Mouse (Mus musculus) limb, embryonic 13.5 days (tissue): ENCODE measurements around the gene Rap1b. TPM values are rescaled to one million over a fixed set of nuclear protein-coding genes. Genes with fewer than 3 reads are reported as not detected.

Experiments used
- ATAC-seq: fragments of 200-750 bp; cut with Nextera tagmentation; 2 replicates; pipeline ENCODE4 v1.8.0; 2017; ENCODE audit warnings: low read depth, moderate number of reproducible peaks, moderate TSS enrichment; ENCODE audit not compliant: low FRiP score
- H3K27ac ChIP-seq: fragments of 300-500 bp; sonication (generic); 2 replicates; pipeline ENCODE4 v1.5.1; 2015; ENCODE audit warnings: inconsistent platforms, mild to moderate bottlenecking, moderate library complexity
- H3K27me3 ChIP-seq: fragments of 300-500 bp; sonication (generic); 2 replicates; pipeline ENCODE4 v1.6.1; 2015; ENCODE audit warnings: mild to moderate bottlenecking, inconsistent platforms
- H3K36me3 ChIP-seq: fragments of 300-500 bp; sonication (generic); 2 replicates; pipeline ENCODE4 v1.6.1; 2015; ENCODE audit warnings: inconsistent platforms, mild to moderate bottlenecking, moderate library complexity
- H3K4me1 ChIP-seq: fragments of 300-500 bp; sonication (generic); 2 replicates; pipeline ENCODE4 v1.6.1; 2015; ENCODE audit warnings: inconsistent platforms
- H3K4me2 ChIP-seq: fragments of 300-500 bp; sonication (generic); replicated peaks from 2 replicates; pipeline ENCODE4 v1.6.1; 2015; ENCODE audit warnings: inconsistent platforms, mild to moderate bottlenecking, moderate library complexity
- H3K4me3 ChIP-seq: fragments of 300-500 bp; sonication (generic); 2 replicates; pipeline ENCODE4 v1.5.1; 2015; ENCODE audit warnings: moderate library complexity, mild to moderate bottlenecking, inconsistent platforms
- H3K9ac ChIP-seq: fragments of 300-500 bp; sonication (generic); 2 replicates; pipeline ENCODE4 v1.6.1; 2015; ENCODE audit warnings: mild to moderate bottlenecking, inconsistent platforms
- H3K9me3 ChIP-seq: fragments of 300-500 bp; sonication (generic); 2 replicates; pipeline ENCODE4 v1.6.1; 2016; ENCODE audit warnings: inconsistent platforms
- WGBS: fragments of 180-500 bp; shearing (Covaris S2); methylation state at CpG from one replicate; pipeline ENCODE4 v1.1.7; 2015; 5-methylcytosine and 5-hydroxymethylcytosine counted together
- polyA plus RNA-seq: library from polyadenylated mRNA; unstranded; fragments of >200 nt; fragmentation: Nextera tagmentation; extraction: Ambion mirVana; gene quantifications from 2 replicates; pipeline ENCODE4 v1.2.1, GENCODE M21; 2015

Rap1b gene
- polyA plus RNA-seq, 1 experiment from 2014 or later, result 173 TPM

- Histone ChIP-seq H3K4me2 (no peak overlapping the region), H3K36me3 (peaks cover 86% of the 10 kb centered on the region), H3K9ac (no peak overlapping the region), H3K9me3 (no peaks in the 10 kb centered on the region), H3K4me1 (no peaks in the 10 kb centered on the region), H3K27ac (no peak overlapping the region), H3K27me3 (no peaks in the 10 kb centered on the region), H3K4me3 (no peak overlapping the region)
- no peak for ATAC-seq
- 93% methylated on average over 17 of the region's 17 CpGs for WGBS
Observed at GRCm38 (mm10) chr10:117772364-117773105, 73.3 kb downstream of the Rap1b start.

GRCm38 (mm10) chr10:117771131-117771510, 74.7 kb downstream of the Rap1b start:
- no peak for ATAC-seq

DNA sequence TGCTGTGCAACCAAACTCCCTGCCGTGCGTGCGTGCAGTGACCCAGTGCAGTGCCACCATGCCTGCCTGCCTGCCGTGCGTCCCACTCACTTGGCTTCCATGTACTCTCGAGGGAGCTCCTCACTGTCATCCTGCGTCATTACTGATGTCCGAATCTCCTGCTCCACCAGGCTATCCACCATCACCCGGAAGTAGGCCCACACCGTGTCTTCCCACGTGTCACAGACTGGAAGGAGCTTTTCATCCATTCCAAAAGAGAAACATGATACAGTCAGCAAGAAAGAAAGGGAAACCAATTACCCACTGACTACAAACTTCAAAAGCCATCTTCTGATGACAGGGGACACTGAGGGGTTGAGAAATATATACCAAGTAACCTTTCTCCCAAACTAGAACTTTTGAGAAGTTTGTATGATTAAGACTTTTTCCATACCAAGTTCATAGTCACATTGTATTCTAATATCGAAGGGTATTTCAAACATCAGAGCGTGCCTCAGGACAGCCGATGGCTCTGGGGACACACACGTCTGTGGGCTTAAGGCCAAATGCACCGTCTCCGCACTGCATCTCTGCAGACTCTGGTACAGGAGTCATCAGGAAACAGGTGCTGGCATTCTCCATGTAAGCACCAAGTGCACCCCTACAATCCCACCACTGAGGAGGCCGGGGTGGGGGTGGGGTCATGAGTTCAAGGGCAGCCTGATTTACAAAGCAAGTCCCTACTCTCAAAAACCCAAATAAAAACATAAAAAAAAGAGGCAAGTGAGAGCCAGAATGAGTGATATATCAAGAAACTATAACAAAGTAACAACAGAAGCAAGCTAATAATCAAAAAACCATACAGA, 75.3 kb downstream of the Rap1b start:
- Histone ChIP-seq H3K36me3 (peaks cover 85% of the 10 kb centered on the region), H3K4me3 (no peak overlapping the region), H3K9me3 (no peaks in the 10 kb centered on the region), H3K9ac (no peak overlapping the region), H3K27me3 (no peaks in the 10 kb centered on the region), H3K4me1 (no peaks in the 10 kb centered on the region), H3K27ac (no peak overlapping the region), H3K4me2 (no peak overlapping the region)
- WGBS, result 92% methylated on average over 18 of the region's 18 CpGs
- ATAC-seq, result no peak

More at GRCm38 (mm10) chr10:117771131-117771510, 74.7 kb downstream of the Rap1b start:
- H3K4me1 ChIP-seq, result no peaks in the 10 kb centered on the region
- 95% methylated on average over 10 of the region's 10 CpGs for WGBS
- no peak overlapping the region for H3K9ac ChIP-seq
- H3K27ac ChIP-seq, result no peak overlapping the region
- no peaks in the 10 kb centered on the region for H3K9me3 ChIP-seq
- no peak overlapping the region for H3K4me3 ChIP-seq
- no peaks in the 10 kb centered on the region for H3K27me3 ChIP-seq
- no peak overlapping the region for H3K4me2 ChIP-seq
- H3K36me3 ChIP-seq, result peaks cover 84% of the 10 kb centered on the region

DNA sequence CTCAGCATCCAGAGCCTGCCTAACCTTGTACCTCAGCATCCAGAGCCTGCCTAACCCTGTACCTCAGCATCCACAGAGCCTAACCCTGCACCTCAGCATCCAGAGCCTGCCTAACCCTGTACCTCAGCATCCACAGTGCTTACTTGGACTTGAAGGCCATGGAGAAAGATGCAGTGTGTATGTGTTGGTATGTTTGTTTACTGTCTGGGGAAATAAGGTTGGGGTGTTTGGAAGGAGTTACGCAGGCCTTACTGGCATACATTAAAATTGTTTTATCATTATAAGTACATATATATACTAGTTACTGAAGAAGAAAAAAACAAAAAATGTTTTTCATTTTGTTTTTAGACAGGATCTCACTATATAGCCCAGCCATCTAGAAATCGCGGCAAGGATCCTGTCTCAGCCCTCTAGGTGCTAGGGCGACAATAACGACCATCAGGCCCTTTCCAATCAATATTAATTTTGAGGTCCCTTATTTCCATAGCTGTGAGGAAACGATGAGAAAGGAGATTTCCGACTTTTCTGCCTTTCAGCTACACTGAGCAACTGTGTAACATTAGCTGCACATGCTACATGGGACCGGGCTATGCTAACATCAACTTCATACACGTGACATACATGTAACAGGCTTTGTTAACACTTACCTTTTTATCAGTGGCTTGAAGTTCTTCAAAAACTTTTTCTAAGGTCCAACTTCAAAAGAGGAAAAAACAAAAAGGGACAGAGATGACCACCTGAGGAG, 76.1 kb downstream of the Rap1b start:
- H3K9me3 ChIP-seq, result no peaks in the 10 kb centered on the region
- no peaks in the 10 kb centered on the region for H3K4me1 ChIP-seq
- no peak for ATAC-seq
- 92% methylated on average over 9 of the region's 9 CpGs for WGBS
- no peaks in the 10 kb centered on the region for H3K27me3 ChIP-seq
- no peak overlapping the region for H3K9ac ChIP-seq
- no peak overlapping the region for H3K4me2 ChIP-seq
- peaks cover 86% of the 10 kb centered on the region for H3K36me3 ChIP-seq
- H3K27ac ChIP-seq, result no peak overlapping the region
- no peak overlapping the region for H3K4me3 ChIP-seq

DNA sequence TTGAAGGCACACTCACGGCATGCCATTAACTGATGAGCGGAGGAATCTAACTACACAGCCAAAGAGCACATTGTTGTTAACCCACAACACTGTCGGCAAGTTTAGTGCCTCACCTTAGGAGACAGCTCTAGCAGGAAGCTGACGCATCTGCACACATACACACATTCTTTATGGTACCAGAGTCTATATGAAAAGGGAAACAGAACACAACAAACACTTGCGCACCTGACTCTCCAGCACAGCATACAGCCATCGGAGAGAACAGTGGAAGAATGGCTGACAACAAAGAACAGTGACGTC, 77.7 kb downstream of the Rap1b start:
- Histone ChIP-seq H3K9me3 (no peaks in the 10 kb centered on the region), H3K4me3 (no peak overlapping the region), H3K36me3 (peaks cover 83% of the 10 kb centered on the region)

DNA sequence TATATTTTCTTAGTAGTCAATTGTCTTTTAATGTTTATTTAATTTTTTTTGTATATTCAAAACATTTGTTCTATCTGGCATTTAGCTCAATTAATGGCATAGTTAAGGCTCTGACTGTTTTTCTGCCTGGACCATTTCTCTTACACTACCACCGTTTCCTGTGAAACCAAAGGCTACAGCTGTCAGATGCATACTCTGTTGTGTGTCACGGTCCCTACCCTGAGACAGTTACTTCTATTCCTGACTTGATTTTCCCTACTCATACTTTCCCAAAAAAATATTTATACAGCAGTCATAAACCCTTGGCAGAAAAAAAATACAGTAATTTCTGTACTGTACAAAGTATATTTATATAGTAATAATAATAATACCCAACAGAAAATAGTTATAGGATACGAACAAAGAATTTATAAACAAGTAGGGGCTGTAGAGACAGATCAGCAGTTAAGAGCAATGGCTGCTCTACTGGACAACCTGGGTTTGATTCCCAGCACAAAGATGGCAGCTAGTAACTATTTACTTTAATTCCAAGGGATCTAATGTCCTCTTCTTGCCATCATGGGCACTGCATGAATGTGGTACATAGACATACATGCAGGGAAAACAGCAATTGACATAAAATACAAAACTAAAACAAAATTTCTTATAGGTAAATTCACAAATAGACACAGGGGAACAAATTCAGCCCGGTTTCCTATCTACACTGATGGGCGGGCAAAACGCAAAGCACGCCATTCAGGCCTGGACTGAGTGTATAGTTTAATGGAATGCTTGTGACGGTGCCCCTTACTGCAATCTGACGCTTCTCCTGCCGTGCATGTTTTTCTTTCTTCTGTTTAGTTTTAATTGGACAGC, 78.3 kb downstream of the Rap1b start:
- Histone ChIP-seq H3K4me2 (no peak overlapping the region), H3K27ac (no peak overlapping the region), H3K27me3 (no peaks in the 10 kb centered on the region), H3K9ac (no peak overlapping the region), H3K9me3 (no peaks in the 10 kb centered on the region), H3K36me3 (peaks cover 83% of the 10 kb centered on the region), H3K4me3 (no peak overlapping the region), H3K4me1 (no peaks in the 10 kb centered on the region)
- no peak for ATAC-seq
- WGBS, result 89% methylated on average over 10 of the region's 10 CpGs

More for the DNA sequence above, 77.7 kb downstream of the Rap1b start:
- 91% methylated on average over 7 of the region's 7 CpGs for WGBS
- no peaks in the 10 kb centered on the region for H3K4me1 ChIP-seq
- no peak overlapping the region for H3K9ac ChIP-seq
- H3K27ac ChIP-seq, result no peak overlapping the region
- no peak for ATAC-seq
- H3K27me3 ChIP-seq, result no peaks in the 10 kb centered on the region
- no peak overlapping the region for H3K4me2 ChIP-seq

DNA sequence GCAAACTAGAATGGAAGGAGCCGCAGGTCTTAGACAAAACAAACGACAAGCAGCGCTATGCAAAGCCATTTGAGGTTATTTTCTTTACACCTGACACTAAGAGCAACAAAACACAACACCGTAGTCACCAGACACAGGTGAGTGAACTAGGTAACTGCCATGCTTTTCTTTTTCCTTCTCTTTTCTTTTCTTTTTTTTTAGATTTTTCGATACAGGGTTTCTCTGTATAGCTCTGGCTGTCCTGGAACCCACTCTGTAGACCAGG, 79.0 kb downstream of the Rap1b start:
- Histone ChIP-seq H3K27ac (no peak overlapping the region), H3K4me1 (no peaks in the 10 kb centered on the region), H3K4me3 (no peak overlapping the region), H3K9ac (no peak overlapping the region), H3K4me2 (no peak overlapping the region), H3K27me3 (no peaks in the 10 kb centered on the region), H3K36me3 (peaks cover 84% of the 10 kb centered on the region), H3K9me3 (no peaks in the 10 kb centered on the region)
- 93% methylated on average over 5 of the region's 5 CpGs for WGBS
- ATAC-seq, result no peak

DNA sequence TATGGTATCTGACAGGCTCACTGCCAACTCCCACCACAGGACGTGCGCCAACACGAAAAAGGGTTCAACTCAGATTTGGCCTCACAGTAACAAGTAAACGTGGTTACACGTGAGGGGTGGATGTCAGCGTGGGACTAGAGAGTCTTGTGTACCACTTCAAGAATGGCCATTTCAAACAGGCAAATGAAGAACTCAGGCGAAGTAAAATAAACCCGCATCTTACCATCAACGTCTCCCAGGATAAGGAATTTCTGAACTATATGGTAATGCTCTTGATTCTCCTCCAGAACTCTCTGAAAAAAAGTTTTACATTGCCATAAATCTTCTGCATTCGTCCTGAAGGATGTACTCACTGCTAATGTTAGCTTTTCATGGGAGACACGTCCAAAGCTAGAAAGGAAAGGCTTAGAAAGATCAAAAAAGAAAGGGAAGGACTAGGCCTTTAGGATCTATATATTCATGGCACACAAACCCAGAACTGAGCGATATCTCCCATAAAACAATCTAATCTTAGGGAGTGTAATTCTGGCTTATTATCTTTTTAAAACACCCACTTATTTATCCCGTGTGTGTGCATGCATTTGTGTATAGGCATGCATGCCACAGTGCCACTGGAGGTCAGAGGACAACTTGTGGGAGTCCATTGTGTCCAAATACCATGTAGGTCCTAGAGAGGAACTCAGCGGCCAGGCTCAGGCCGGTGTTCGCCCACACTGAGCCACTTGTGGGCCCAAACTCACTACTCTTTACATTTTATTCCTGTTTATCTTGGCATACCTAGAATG, 79.5 kb downstream of the Rap1b start:
- no peaks in the 10 kb centered on the region for H3K4me1 ChIP-seq
- peaks cover 84% of the 10 kb centered on the region for H3K36me3 ChIP-seq
- no peak overlapping the region for H3K27ac ChIP-seq
- no peaks in the 10 kb centered on the region for H3K9me3 ChIP-seq
- no peak overlapping the region for H3K4me2 ChIP-seq
- H3K4me3 ChIP-seq, result no peak overlapping the region
- ATAC-seq, result no peak
- H3K27me3 ChIP-seq, result no peaks in the 10 kb centered on the region
- H3K9ac ChIP-seq, result no peak overlapping the region
- 92% methylated on average over 16 of the region's 16 CpGs for WGBS

DNA sequence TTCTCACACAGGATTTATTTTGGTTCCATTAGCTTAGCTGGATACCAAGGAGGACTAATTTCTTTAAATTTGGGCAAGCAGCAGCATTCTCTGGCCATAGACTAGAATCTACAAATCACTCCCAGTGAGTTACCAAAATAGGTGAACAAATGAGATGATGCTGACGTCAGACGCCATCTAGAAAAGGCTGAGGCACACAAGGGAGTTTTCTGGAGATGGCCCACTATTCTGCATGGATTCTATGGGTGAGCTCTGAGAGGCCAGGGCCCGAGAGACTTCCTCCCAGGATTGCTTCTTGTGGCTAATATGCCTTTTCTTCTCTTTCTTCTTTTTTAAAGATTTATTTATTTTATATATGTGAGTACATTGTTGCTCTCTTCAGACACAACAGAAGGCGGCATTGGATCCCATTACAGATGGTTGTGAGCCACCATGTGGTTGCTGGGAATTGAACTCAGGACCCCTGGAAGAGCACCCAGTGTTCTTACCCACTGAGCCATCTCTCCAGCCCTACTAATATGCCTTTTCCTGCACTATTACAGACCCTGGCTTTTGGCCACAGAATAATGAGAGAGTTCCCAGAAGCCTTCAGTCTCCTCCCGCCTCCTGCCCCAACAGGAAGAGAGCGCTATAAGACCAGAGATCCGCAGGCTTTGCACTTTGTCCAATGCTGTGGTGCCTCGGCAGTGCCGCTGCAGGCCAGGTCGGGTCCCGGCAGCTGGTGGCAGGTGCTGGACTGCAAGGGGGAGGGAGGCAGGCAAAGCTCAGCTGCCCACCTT, 80.5 kb downstream of the Rap1b start:
- H3K36me3 ChIP-seq, result peaks cover 84% of the 10 kb centered on the region
- ATAC-seq, result no peak
- 94% methylated on average over 11 of the region's 11 CpGs for WGBS

GRCm38 (mm10) chr10:117764598-117764997, 81.2 kb downstream of the Rap1b start:
- no peak for ATAC-seq
- no peaks in the 10 kb centered on the region for H3K4me1 ChIP-seq
- peaks cover 84% of the 10 kb centered on the region for H3K36me3 ChIP-seq
- no peaks in the 10 kb centered on the region for H3K9me3 ChIP-seq
- no peaks in the 10 kb centered on the region for H3K27me3 ChIP-seq
- 90% methylated on average over 6 of the region's 6 CpGs for WGBS
- no peak overlapping the region for H3K9ac ChIP-seq
- H3K4me3 ChIP-seq, result no peak overlapping the region
- no peak overlapping the region for H3K27ac ChIP-seq
- no peak overlapping the region for H3K4me2 ChIP-seq

More for the DNA sequence above, 80.5 kb downstream of the Rap1b start:
- Histone ChIP-seq H3K4me1 (no peaks in the 10 kb centered on the region), H3K9ac (no peak overlapping the region), H3K27ac (no peak overlapping the region), H3K27me3 (no peaks in the 10 kb centered on the region), H3K9me3 (no peaks in the 10 kb centered on the region), H3K4me3 (no peak overlapping the region), H3K4me2 (no peak overlapping the region)
